Mouse (Mus musculus) gonadal fat pad, adult 2 months (tissue): Measurements from ENCODE around the gene Mmachc. TPM values are rescaled to one million over a fixed set of nuclear protein-coding genes. Genes with fewer than 3 reads are reported as not detected.

Experiments used
- DNase-seq: peaks from one replicate; pipeline ENCODE4 v3.0.0-alpha.2; 2012; ENCODE audit warnings: low read depth
- polyA plus RNA-seq: library from polyadenylated mRNA; depleted of rRNA; stranded (reverse); fragments of >200 nt; gene quantifications from 2 replicates; pipeline ENCODE4 v1.2.3, GENCODE M21; 2012; rRNA removed

Mmachc gene
- polyA plus RNA-seq = 21.9 and 22.1 TPM in 2 replicates

- DNase-seq = peak; percentile 99
These were observed at the start of gene Mmachc, which contains the start of gene Ccdc163 for GRCm38 (mm10) chr4:116708201-116708764. Mmachc (minus strand) TSS chr4:116708406. Ccdc163 (plus strand) TSS chr4:116708509.

- no peak for DNase-seq
These were observed 41.5 kb upstream of the Mmachc start for GRCm38 (mm10) chr4:116749750-116750149.

GRCm38 (mm10) chr4:116738972-116739751, 31.0 kb upstream of the Mmachc start:
- no peak for DNase-seq

- no peak for DNase-seq
These were observed 26.8 kb upstream of the Mmachc start for GRCm38 (mm10) chr4:116734996-116735395.

GRCm38 (mm10) chr4:116732355-116732754, 24.1 kb upstream of the Mmachc start:
- no peak for DNase-seq

GRCm38 (mm10) chr4:116731077-116731476, 22.9 kb upstream of the Mmachc start:
- no peak for DNase-seq

- no peak for DNase-seq
These were observed 21.3 kb upstream of the Mmachc start for GRCm38 (mm10) chr4:116729532-116729931.

GRCm38 (mm10) chr4:116727401-116727800, 19.2 kb upstream of the Mmachc start:
- no peak for DNase-seq

GRCm38 (mm10) chr4:116725444-116725843, 17.2 kb upstream of the Mmachc start:
- DNase-seq = no peak

GRCm38 (mm10) chr4:116722230-116722629, 14.0 kb upstream of the Mmachc start:
- DNase-seq = no peak

- no peak for DNase-seq
These were observed 13.0 kb upstream of the Mmachc start for GRCm38 (mm10) chr4:116721098-116721628.

- DNase-seq = peak; percentile 78
These were observed 12.3 kb upstream of the Mmachc start, which contains the start of gene Tesk2 for GRCm38 (mm10) chr4:116720343-116721097. Tesk2 (plus strand) TSS chr4:116720948.

GRCm38 (mm10) chr4:116719396-116719795, 11.2 kb upstream of the Mmachc start:
- no peak for DNase-seq

GRCm38 (mm10) chr4:116712536-116712935, 4.3 kb upstream of the Mmachc start:
- no peak for DNase-seq

- DNase-seq = no peak
These were observed 1.9 kb upstream of the Mmachc start for GRCm38 (mm10) chr4:116710154-116710553.

- DNase-seq = no peak
These were observed 685 bp upstream of the Mmachc start for GRCm38 (mm10) chr4:116708791-116709390.

GRCm38 (mm10) chr4:116707666-116708065, 540 bp downstream of the Mmachc start:
- DNase-seq = no peak

GRCm38 (mm10) chr4:116703804-116704203, 4.4 kb downstream of the Mmachc start:
- no peak for DNase-seq

GRCm38 (mm10) chr4:116700964-116701363, 7.2 kb downstream of the Mmachc start:
- no peak for DNase-seq

- no peak for DNase-seq
These were observed 9.4 kb downstream of the Mmachc start for GRCm38 (mm10) chr4:116698693-116699342.

GRCm38 (mm10) chr4:116693785-116694184, 14.4 kb downstream of the Mmachc start:
- no peak for DNase-seq
